Mouse (Mus musculus) ES-Bruce4 (cell line): ENCODE results near the gene Bicral.

ENCODE experiments used
- CTCF ChIP-seq: IDR thresholded peaks from one replicate; pipeline ENCODE4 v1.8.1; 2011; ENCODE audit warnings: low read depth, low read length
- EP300 ChIP-seq: IDR thresholded peaks from 2 replicates; pipeline ENCODE4 v1.6.1; 2011; ENCODE audit warnings: low read depth, low read length; ENCODE audit not compliant: insufficient read depth
- POLR2A ChIP-seq: IDR thresholded peaks from one replicate; pipeline ENCODE4 v1.8.1; 2011; ENCODE audit warnings: low read length; ENCODE audit not compliant: insufficient read depth

DNA sequence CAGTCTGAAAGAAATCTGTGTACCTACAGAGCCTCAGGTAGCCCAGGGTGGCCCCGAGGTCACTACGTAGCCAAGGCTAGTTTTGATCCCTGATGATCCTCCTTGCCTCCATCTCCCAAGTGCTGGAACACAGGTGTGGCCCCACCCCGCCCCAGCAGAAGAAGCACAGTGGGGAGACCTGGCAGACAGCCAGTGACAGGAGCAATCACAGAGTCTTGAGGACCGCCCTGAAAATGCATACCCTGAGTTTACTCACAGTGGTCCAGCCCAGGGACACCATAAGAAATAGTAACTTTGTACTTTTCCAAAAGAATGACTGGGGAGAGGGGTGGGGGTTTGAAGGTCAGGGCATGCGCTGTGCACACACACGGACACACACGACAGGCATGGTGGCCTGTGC, 37.7 kb downstream of the Bicral start:
- no peak for TF ChIP-seq POLR2A
- no peak for TF ChIP-seq CTCF
- no peak for TF ChIP-seq EP300
